Mouse (Mus musculus) frontal cortex, adult 2 months (tissue): ENCODE results near the gene Rcor2. TPM values are rescaled to one million over a fixed set of nuclear protein-coding genes. Genes with fewer than 3 reads are reported as not detected.

ENCODE experiments used
- DNase-seq, 2 experiments: peaks; one replicate each; pipeline ENCODE4 v3.0.0; 2022; ENCODE audit warnings: low spot score in 1 of 2; ENCODE audit errors: extremely low spot score in 1 of 2
- polyA plus RNA-seq: library from polyadenylated mRNA; depleted of rRNA; stranded (reverse); fragments of >200 nt; gene quantifications from 2 replicates; pipeline ENCODE4 v1.2.3, GENCODE M21; 2012; rRNA removed

Gene Rcor2
- polyA plus RNA-seq, 1 experiment, result 24.6 TPM

DNA sequence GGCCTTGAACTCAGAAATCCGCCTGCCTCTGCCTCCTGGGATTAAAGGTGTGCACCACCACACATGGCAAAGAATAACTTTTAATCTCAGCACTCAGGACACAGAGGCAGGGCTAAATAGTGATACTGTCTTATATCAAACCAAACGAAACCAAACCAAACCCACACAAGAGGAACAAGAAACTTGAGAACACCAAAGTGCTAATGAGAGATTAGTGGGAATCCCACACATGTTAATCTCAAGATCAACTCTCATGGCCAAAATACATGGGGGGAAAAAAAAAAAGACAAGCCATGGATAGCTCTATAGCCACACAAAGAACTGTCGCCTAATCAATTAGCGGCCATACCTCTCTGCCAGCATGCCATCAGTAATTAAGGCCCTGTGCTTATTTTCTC, 48.5 kb downstream of the Rcor2 start:
- no peak for DNase-seq

DNA sequence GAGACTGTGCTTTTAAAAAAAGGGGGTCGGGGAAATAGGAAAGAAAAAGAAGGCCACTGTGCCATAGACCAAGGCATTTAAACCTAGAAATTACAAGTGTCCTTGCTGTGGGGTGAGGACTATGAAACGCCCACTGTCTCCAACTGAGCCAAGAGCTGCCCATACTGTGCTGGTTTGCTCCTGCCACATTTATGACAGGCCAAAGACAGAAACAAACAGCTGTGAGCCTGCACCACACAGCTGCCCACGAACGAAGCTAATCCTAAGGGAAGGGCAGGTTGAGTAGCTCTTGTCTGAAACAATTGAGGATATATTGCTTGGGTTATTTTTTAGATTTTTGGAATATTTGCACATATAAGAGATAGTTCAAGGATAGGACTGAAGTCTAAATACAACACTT, 49.7 kb downstream of the Rcor2 start:
- no peak for DNase-seq

DNA sequence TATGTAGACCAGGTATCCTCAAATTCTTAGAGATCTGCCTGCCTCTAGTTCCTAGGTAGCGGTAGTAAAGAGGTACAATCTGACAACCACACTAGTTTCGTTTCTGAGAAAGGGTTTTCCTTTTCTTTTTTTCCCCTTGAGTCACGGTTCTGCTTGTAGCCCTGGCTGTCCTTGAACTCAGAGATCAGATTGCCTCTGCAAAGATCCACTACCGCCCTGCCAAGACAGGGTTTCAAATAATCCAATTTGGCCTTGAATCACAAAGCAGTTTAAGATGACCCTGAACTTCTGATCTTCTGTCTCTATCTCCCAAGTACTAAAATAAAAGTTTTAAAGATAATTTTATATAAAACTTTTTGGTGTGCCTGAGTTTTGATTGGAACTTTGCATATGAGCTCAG, 50.6 kb downstream of the Rcor2 start:
- no peak for DNase-seq

DNA sequence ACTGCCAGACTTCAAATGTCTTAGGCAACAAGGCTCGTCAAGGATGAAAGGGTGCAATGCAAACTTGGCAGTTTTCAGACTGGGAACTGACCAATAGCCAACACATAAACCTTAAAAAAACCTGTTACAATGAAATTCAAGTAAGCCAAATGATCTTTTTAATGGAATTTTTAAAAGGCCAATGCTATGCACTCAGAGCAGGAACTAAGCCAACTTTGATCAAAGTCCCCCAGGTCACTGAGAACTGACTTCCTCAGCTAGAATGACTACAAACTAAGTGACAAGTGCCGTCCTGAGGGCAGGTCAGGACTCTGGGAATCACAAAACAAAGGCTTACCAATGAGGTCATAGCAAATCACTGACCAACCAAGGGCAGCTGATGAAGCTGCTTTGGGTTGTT, 53.1 kb downstream of the Rcor2 start:
- no peak for DNase-seq

DNA sequence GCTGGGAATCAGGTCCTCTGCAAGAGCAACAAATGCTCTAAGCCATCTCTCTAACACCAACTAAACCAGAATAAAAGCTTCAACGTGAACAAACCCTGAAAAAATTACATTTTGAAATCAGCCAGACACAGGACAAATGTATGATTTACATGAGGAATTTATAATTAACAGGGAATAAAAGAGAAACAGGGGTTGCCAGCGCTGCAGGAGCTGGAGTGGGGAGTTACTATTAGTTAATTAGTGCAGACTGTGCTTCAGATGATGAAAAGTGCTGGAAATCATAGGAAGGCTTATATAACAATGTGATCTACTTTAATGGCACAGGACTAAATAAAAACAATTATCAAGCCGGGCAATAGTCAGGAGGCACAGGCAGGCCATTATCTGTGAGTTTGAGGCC, 54.3 kb downstream of the Rcor2 start:
- DNase-seq, result no peak

Other genes starting within 250 kb of the Rcor2 start
- 5.1 and 5.5 TPM in 2 replicates for gene Fermt3, start 247.9 kb upstream of the Rcor2 start, polyA plus RNA-seq
- 141 and 148 TPM in 2 replicates for gene Stip1, start 227.4 kb upstream of the Rcor2 start, polyA plus RNA-seq
- gene Macrod1, start 210.5 kb upstream of the Rcor2 start, polyA plus RNA-seq, result 22.3 and 27.2 TPM in 2 replicates
- 8.1 TPM in 2 replicates for gene Flrt1, start 161.6 kb upstream of the Rcor2 start, polyA plus RNA-seq
- gene Otub1, start 61.0 kb upstream of the Rcor2 start, polyA plus RNA-seq, result 253 and 260 TPM in 2 replicates
- gene Cox8a, start 49.7 kb upstream of the Rcor2 start, polyA plus RNA-seq, result 1,156 and 1,379 TPM in 2 replicates
- gene Naa40, start 26.1 kb upstream of the Rcor2 start, polyA plus RNA-seq, result 73.6 and 74.1 TPM in 2 replicates
- 93.6 and 105 TPM in 2 replicates for gene Mark2, start 74.5 kb downstream of the Rcor2 start, polyA plus RNA-seq
- gene Spindoc, start 115.7 kb downstream of the Rcor2 start, polyA plus RNA-seq, result 20.1 and 21.8 TPM in 2 replicates
- 31.1 and 32.0 TPM in 2 replicates for gene 2700081O15Rik, start 150.3 kb downstream of the Rcor2 start, polyA plus RNA-seq
- gene Rtn3, start 216.0 kb downstream of the Rcor2 start, polyA plus RNA-seq, result 724 and 734 TPM in 2 replicates
- gene Atl3, start 226.7 kb downstream of the Rcor2 start, polyA plus RNA-seq, result 14.3 and 18.7 TPM in 2 replicates